Mouse (Mus musculus) cerebellum, postnatal 14 days (tissue): Measurements from ENCODE around the gene Nagpa.

Experiments
- DNase-seq, 2 experiments: peaks; one replicate each; pipeline ENCODE4 v3.0.0; 2021; ENCODE audit warnings: mixed read lengths in 2 of 2

Gene Nagpa

GRCm38 (mm10) chr16:5186234-5186633 is 17.6 kb downstream of the Nagpa start:
- DNase-seq: peak; percentile 58 to 73

GRCm38 (mm10) chr16:5185691-5186090 is 18.1 kb downstream of the Nagpa start:
- peak; percentile 28 to 41 for DNase-seq

GRCm38 (mm10) chr16:5184956-5185355 is 18.9 kb downstream of the Nagpa start:
- peak; percentile 71 to 75 for DNase-seq

GRCm38 (mm10) chr16:5184101-5184500 is 19.7 kb downstream of the Nagpa start:
- DNase-seq: peak; percentile 28 to 31

GRCm38 (mm10) chr16:5183310-5183975 is 20.4 kb downstream of the Nagpa start:
- DNase-seq: peak; percentile 68 to 72

GRCm38 (mm10) chr16:5172636-5173035 is 31.2 kb downstream of the Nagpa start:
- DNase-seq: no peak

GRCm38 (mm10) chr16:5168829-5169228 is 35.0 kb downstream of the Nagpa start:
- DNase-seq: peak; percentile 65 to 68

GRCm38 (mm10) chr16:5168038-5168437 is 35.8 kb downstream of the Nagpa start:
- DNase-seq: no peak

GRCm38 (mm10) chr16:5164327-5164726 is 39.5 kb downstream of the Nagpa start:
- DNase-seq: no peak

- no peak for DNase-seq
These were observed 44.6 kb downstream of the Nagpa start for GRCm38 (mm10) chr16:5159248-5159647.

- no peak for DNase-seq
These were observed 46.7 kb downstream of the Nagpa start for GRCm38 (mm10) chr16:5157113-5157512.

GRCm38 (mm10) chr16:5156495-5156894 is 47.3 kb downstream of the Nagpa start:
- DNase-seq: no peak

GRCm38 (mm10) chr16:5155014-5155413 is 48.8 kb downstream of the Nagpa start:
- no peak for DNase-seq

- DNase-seq: no peak
These were observed 50.3 kb downstream of the Nagpa start for GRCm38 (mm10) chr16:5153299-5154026.

- no peak for DNase-seq
These were observed 53.3 kb downstream of the Nagpa start for GRCm38 (mm10) chr16:5150544-5150943.

GRCm38 (mm10) chr16:5147037-5147385 is 56.8 kb downstream of the Nagpa start, which contains the start of gene Sec14l5:
Gene Sec14l5, plus strand, starts transcription at chr16:5147109.
- DNase-seq: no peak

GRCm38 (mm10) chr16:5146367-5147036 is 57.3 kb downstream of the Nagpa start:
- peak; percentile 80 to 82 for DNase-seq

- DNase-seq: peak; percentile 91
These were observed 58.2 kb downstream of the Nagpa start for GRCm38 (mm10) chr16:5145570-5145969.
